Mouse (Mus musculus): ENCODE measurements around the gene Cd37. TPM values are rescaled to one million over a fixed set of nuclear protein-coding genes. Genes with fewer than 3 reads are reported as not detected.
A peak's percentile ranks its signal among the peaks of the same experiment; 100 is the strongest.

The Cd37 gene
- polyA plus RNA-seq, 1 experiment: 84.1 TPM

DNA sequence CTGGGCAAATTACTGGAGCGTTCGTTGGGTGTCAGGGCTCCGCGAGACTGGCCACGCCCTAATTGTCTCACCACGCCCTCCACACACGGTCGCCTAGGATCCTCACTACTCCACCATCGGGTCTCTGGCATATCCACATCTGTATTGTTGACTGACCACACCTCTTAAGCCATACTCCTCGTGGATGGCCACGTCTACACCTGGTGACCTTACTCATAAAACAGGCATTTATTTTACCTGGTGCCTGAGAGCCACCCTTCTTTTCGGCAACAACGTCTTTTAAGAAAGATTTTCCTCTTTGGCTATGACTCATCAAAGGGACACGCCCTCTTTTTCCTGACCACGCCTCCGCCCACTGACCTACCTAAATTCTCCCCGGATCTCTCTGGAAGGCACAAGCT lies 27.1 kb downstream of the Cd37 start, which contains the start of gene Dkkl1:
Gene Dkkl1, minus strand, starts transcription at position 297 of the 401 bp plus-strand sequence.
- peaks cover 4% of the 10 kb centered on the region; the same call in 1 of the 2 replicates for H3K4me1 ChIP-seq (ENCODE audit: control insufficient read depth, insufficient read depth, low read length)
- 5% methylated on average over 17 of the region's 17 CpGs for WGBS
- no peak within 1 kb of the TSS for H3K4me3 ChIP-seq (replicated peaks; ENCODE audit: extremely low read depth, low read depth, low read length)
- TF ChIP-seq CTCF (IDR thresholded peaks at IDR 0.05; ENCODE audit: insufficient read depth, low read length) (no peak), POLR2A (IDR thresholded peaks at IDR 0.05; ENCODE audit: borderline replicate concordance, extremely low read depth, low read depth, low read length) (no peak)
- no peak for DNase-seq

DNA sequence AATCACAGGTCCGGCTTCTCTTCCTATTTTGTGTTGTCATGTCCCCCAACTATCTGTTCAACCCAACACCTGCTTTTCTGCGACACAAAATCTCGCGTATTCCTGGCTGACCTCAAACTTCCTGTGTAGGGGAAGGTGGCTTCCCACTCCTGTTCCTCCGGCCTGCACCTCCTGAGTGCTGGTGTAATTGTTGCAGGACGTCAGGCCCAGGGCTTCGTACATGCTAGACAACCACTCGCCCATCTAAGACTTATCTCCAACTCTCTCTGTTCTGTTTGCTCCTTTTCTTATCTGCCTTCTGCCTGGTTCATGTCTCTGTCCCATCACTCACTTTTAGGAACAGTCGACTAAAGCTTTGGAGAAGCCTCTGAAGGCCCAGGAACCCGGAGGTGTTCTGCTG lies 27.8 kb downstream of the Cd37 start:
- no peak for TF ChIP-seq CTCF (IDR thresholded peaks at IDR 0.05; ENCODE audit: insufficient read depth, low read length)
- TF ChIP-seq POLR2A (IDR thresholded peaks at IDR 0.05; ENCODE audit: borderline replicate concordance, extremely low read depth, low read depth, low read length): no peak
- Histone ChIP-seq H3K4me1 (ENCODE audit: control insufficient read depth, insufficient read depth, low read length) (peaks cover 3% of the 10 kb centered on the region; the same call in 1 of the 2 replicates), H3K4me3 (replicated peaks; ENCODE audit: extremely low read depth, low read depth, low read length) (no peak overlapping the region)
- no peak for DNase-seq
- 55% methylated on average over 10 of the region's 10 CpGs for WGBS

DNA sequence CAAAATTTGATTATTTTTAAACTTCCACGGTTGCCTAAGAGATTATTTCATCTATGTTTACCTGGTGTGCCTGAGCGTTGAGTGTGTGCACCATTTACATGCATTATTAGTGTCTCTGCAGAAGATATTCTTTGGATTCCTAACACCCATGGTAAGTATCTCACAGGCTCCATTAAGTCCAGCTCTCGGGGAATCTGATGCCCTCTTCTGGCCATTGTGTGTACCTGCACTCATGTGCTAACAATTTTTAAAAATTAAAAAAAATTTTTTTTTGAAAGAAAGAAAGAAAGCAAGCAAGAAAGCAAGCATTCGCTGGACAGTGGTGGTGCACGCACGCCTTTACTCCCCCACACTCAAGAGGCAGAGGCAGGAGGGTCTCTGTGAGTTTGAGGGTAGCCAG lies 30.7 kb downstream of the Cd37 start:
- 0 out of 2 replicates have a peak, but pooled peaks cover 2% of the 10 kb centered on the region for H3K4me1 ChIP-seq (ENCODE audit: control insufficient read depth, insufficient read depth, low read length)
- WGBS: 78% methylated on average over 6 of the region's 6 CpGs
- TF ChIP-seq CTCF (IDR thresholded peaks at IDR 0.05; ENCODE audit: insufficient read depth, low read length): no peak
- TF ChIP-seq POLR2A (IDR thresholded peaks at IDR 0.05; ENCODE audit: borderline replicate concordance, extremely low read depth, low read depth, low read length): no peak
- no peak for DNase-seq
- H3K4me3 ChIP-seq (replicated peaks; ENCODE audit: extremely low read depth, low read depth, low read length): no peak overlapping the region

- peak; percentile 67; the same call in 1 of the 2 replicates for TF ChIP-seq POLR2A (IDR thresholded peaks at IDR 0.05; ENCODE audit: borderline replicate concordance, extremely low read depth, low read depth, low read length)
- TF ChIP-seq CTCF (IDR thresholded peaks at IDR 0.05; ENCODE audit: insufficient read depth, low read length): no peak
- 7% methylated on average over 44 of the region's 44 CpGs for WGBS
- Histone ChIP-seq H3K4me3 (replicated peaks; ENCODE audit: extremely low read depth, low read depth, low read length) (peak within 1 kb of the TSS; percentile 50), H3K4me1 (ENCODE audit: control insufficient read depth, insufficient read depth, low read length) (no peaks in the 10 kb centered on the region)
- peak; percentile 85 for DNase-seq
These were observed 34.4 kb downstream of the Cd37 start, which contains the start of gene Ccdc155 for GRCm38 (mm10) chr7:45204380-45205143. TSS of gene Ccdc155 (minus strand) at chr7:45204892.

- no peak for TF ChIP-seq CTCF (IDR thresholded peaks at IDR 0.05; ENCODE audit: insufficient read depth, low read length)
- TF ChIP-seq POLR2A (IDR thresholded peaks at IDR 0.05; ENCODE audit: borderline replicate concordance, extremely low read depth, low read depth, low read length): no peak
- H3K4me3 ChIP-seq (replicated peaks; ENCODE audit: extremely low read depth, low read depth, low read length): no peak overlapping the region
- DNase-seq: no peak
- WGBS: 39% methylated on average over 10 of the region's 10 CpGs
- no peaks in the 10 kb centered on the region for H3K4me1 ChIP-seq (ENCODE audit: control insufficient read depth, insufficient read depth, low read length)
These were observed 36.3 kb downstream of the Cd37 start for GRCm38 (mm10) chr7:45202654-45203053.

DNA sequence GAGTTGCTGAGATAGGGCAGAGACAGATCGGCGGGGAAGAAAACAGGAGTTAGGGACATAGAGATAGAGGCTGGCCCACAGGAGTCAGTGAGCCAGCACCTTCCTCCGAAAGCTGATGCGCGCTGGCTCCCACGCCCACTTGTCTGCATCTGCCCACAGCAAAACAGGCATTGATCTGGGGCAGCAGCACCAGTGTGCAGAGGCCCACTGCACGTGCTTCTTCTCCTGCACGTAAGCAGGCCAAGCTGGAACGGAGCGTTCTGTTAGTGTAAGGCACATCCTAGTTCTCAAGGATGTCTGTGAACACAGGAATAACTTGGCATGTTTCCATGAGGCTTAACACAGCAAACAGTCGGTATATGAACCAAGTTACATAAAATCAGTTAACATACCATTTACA lies 40.0 kb downstream of the Cd37 start:
- 73% methylated on average over 11 of the region's 11 CpGs for WGBS
- Histone ChIP-seq H3K4me1 (ENCODE audit: control insufficient read depth, insufficient read depth, low read length) (no peaks in the 10 kb centered on the region), H3K4me3 (replicated peaks; ENCODE audit: extremely low read depth, low read depth, low read length) (no peak overlapping the region)
- no peak for DNase-seq
- TF ChIP-seq CTCF (IDR thresholded peaks at IDR 0.05; ENCODE audit: insufficient read depth, low read length) (no peak), POLR2A (IDR thresholded peaks at IDR 0.05; ENCODE audit: borderline replicate concordance, extremely low read depth, low read depth, low read length) (no peak)

GRCm38 (mm10) chr7:45198435-45198834 lies 40.5 kb downstream of the Cd37 start:
- DNase-seq: peak; percentile 59
- H3K4me3 ChIP-seq (replicated peaks; ENCODE audit: extremely low read depth, low read depth, low read length): no peak overlapping the region
- 13% methylated on average over 5 of the region's 5 CpGs for WGBS

GRCm38 (mm10) chr7:45196994-45197393 lies 41.9 kb downstream of the Cd37 start:
- DNase-seq: no peak
- H3K4me1 ChIP-seq (ENCODE audit: control insufficient read depth, insufficient read depth, low read length): no peaks in the 10 kb centered on the region
- H3K4me3 ChIP-seq (replicated peaks; ENCODE audit: extremely low read depth, low read depth, low read length): no peak overlapping the region
- TF ChIP-seq CTCF (IDR thresholded peaks at IDR 0.05; ENCODE audit: insufficient read depth, low read length): no peak
- TF ChIP-seq POLR2A (IDR thresholded peaks at IDR 0.05; ENCODE audit: borderline replicate concordance, extremely low read depth, low read depth, low read length): no peak
- WGBS: 74% methylated on average over 5 of the region's 5 CpGs

More at GRCm38 (mm10) chr7:45198435-45198834, 40.5 kb downstream of the Cd37 start:
- H3K4me1 ChIP-seq (ENCODE audit: control insufficient read depth, insufficient read depth, low read length): no peaks in the 10 kb centered on the region
- TF ChIP-seq POLR2A (IDR thresholded peaks at IDR 0.05; ENCODE audit: borderline replicate concordance, extremely low read depth, low read depth, low read length) (no peak), CTCF (IDR thresholded peaks at IDR 0.05; ENCODE audit: insufficient read depth, low read length) (peak; percentile 93)

DNA sequence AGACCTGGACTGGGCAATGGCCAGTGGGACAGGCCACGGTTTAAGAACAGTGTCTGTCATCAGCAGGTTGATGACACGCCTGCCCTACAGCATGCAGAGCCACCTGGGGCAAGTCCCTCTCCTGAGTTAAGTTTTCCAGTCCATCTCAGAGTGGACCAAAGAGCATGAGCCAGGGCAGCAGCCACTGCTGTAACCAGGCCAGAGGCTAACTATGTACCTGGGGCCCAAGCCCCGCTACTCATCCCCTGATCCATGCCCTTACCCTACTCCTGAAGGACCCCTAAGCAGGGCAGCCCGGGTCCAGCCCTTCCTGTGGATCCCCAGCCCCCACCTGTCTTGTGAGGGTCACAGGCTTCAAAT lies 42.8 kb downstream of the Cd37 start:
- 83% methylated on average over 4 of the region's 4 CpGs for WGBS
- DNase-seq: no peak

More for the DNA sequence above, 42.8 kb downstream of the Cd37 start:
- Histone ChIP-seq H3K4me1 (ENCODE audit: control insufficient read depth, insufficient read depth, low read length) (no peaks in the 10 kb centered on the region), H3K4me3 (replicated peaks; ENCODE audit: extremely low read depth, low read depth, low read length) (no peak overlapping the region)
- no peak for TF ChIP-seq POLR2A (IDR thresholded peaks at IDR 0.05; ENCODE audit: borderline replicate concordance, extremely low read depth, low read depth, low read length)
- no peak for TF ChIP-seq CTCF (IDR thresholded peaks at IDR 0.05; ENCODE audit: insufficient read depth, low read length)
